Mouse (Mus musculus) intestine, embryonic 14.5 days (tissue): ENCODE measurements at regions not wholly inside any gene's neighbourhood (a gene's known extent, or its start where the extent isn't known, plus 50 kb on each side); places are given as distances from the start of the nearest gene placed in this dataset.
A peak's percentile ranks its signal among the peaks of the same experiment; 100 is the strongest.

Experiments used
- ATAC-seq: fragments of 200-750 bp; cut with Nextera tagmentation; replicated peaks from 2 replicates; pipeline ENCODE4 v1.8.0; 2017; ENCODE audit warnings: low read depth, moderate number of reproducible peaks, moderate TSS enrichment, moderate library complexity; ENCODE audit not compliant: low FRiP score, low TSS enrichment
- DNase-seq: peaks from one replicate; pipeline ENCODE4 v3.0.0-alpha.2; 2018; ENCODE audit warnings: low spot score
- H3K27ac ChIP-seq: fragments of 300-500 bp; sonication (generic); 2 replicates; pipeline ENCODE4 v1.5.1; 2014; ENCODE audit warnings: low read depth, mild to moderate bottlenecking, control low read depth
- H3K27me3 ChIP-seq: fragments of 300-500 bp; sonication (generic); replicated peaks from 2 replicates; pipeline ENCODE4 v1.6.1; 2014; ENCODE audit warnings: low read length, control low read depth; ENCODE audit not compliant: control insufficient read depth, insufficient read depth
- H3K36me3 ChIP-seq: fragments of 300-500 bp; sonication (generic); 2 replicates; pipeline ENCODE4 v1.6.1; 2014; ENCODE audit warnings: low read length, control low read depth; ENCODE audit not compliant: control insufficient read depth, insufficient read depth
- H3K4me1 ChIP-seq: fragments of 300-500 bp; sonication (generic); replicated peaks from 2 replicates; pipeline ENCODE4 v1.6.1; 2014; ENCODE audit warnings: low read length, control low read depth, mixed read lengths; ENCODE audit not compliant: control insufficient read depth, insufficient read depth
- H3K4me2 ChIP-seq: fragments of 300-500 bp; sonication (generic); 2 replicates; pipeline ENCODE4 v1.6.1; 2014; ENCODE audit warnings: low read length
- H3K4me3 ChIP-seq: fragments of 300-500 bp; sonication (generic); 2 replicates; pipeline ENCODE4 v1.5.1; 2014; ENCODE audit warnings: low read depth, low read length, control low read depth, mixed read lengths
- H3K9ac ChIP-seq: fragments of 300-500 bp; sonication (generic); 2 replicates; pipeline ENCODE4 v1.6.1; 2014; ENCODE audit warnings: mild to moderate bottlenecking, low read length
- H3K9me3 ChIP-seq: fragments of 300-500 bp; sonication (generic); 2 replicates; pipeline ENCODE4 v1.6.1; 2016; ENCODE audit warnings: low read length, control low read depth; ENCODE audit not compliant: control insufficient read depth
- WGBS: fragments of 180-500 bp; shearing (Covaris S2); extraction: QIAGEN DNeasy Blood & Tissue Kit; methylation state at CpG from one replicate; pipeline ENCODE4 v1.1.7; 2014; 5-methylcytosine and 5-hydroxymethylcytosine counted together

DNA sequence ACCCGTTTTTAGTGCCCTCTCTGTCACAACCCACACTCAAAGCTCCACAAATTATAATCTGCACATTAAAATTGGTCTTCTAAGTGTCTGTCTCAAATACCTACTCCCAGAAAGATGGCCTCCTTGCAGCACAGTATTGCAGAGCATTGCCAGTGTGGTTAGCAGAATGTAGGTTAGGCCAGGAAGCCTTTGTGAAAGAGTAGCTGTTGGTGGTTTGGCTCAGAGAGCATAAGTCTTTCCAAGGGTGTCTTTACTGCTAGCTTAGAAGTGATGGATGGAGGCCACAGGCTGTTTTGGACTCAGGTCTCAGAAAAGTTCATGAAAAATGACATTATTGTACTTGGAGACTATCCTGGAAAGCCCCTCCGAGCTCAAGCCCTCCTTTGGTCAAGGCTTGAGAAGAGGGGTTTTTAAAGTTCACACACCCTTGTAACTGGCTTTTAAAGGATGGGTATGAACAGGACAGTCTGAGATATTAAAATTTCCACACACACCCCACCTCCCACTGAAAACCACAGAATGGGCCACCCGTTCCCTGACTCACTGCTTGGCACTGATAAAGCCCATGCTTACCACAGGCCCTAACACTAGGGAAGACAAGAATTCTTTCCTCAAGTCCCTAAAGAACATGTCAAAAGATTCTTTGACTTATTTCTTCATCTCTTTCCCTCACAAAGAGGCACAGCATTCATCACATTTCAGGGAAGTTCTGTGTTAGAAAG lies 605.1 kb downstream of the Ets1 start:
- no peak overlapping the region for H3K4me2 ChIP-seq
- WGBS, result 69% methylated on average over 3 of the region's 3 CpGs
- H3K36me3 ChIP-seq, result no peaks in the 10 kb centered on the region
- no peak overlapping the region for H3K4me3 ChIP-seq
- no peaks in the 10 kb centered on the region for H3K4me1 ChIP-seq
- DNase-seq, result no peak
- no peaks in the 10 kb centered on the region for H3K9me3 ChIP-seq
- no peaks in the 10 kb centered on the region for H3K27me3 ChIP-seq
- no peak for ATAC-seq
- no peak overlapping the region for H3K9ac ChIP-seq
- H3K27ac ChIP-seq, result no peak overlapping the region

DNA sequence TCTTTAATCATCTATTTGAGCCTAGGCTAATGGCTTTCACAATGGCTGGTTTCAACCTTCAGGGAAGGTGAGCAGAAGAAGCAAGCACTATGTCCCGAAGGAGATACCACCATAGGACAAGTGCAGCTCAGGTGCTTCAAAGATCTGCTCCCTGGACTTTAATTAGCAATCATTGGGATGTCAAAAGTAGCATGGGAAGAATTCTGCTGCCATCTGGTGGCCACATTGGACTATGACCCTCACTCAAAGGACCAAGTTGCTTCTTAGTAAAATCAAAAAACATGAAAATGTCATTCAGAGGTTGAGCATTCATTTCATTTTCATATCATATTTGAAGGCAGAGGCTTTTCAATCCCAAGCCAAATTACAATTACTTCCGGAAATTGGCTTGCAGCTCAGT lies 610.9 kb downstream of the Ets1 start:
- ATAC-seq (no peak), DNase-seq (peak; percentile 80)
- WGBS, result 31% methylated on average over 2 of the region's 2 CpGs
- H3K4me2 ChIP-seq, result no peak overlapping the region
- no peak overlapping the region for H3K9ac ChIP-seq
- H3K9me3 ChIP-seq, result no peaks in the 10 kb centered on the region
- H3K27me3 ChIP-seq, result no peaks in the 10 kb centered on the region
- H3K4me3 ChIP-seq, result no peak overlapping the region
- no peaks in the 10 kb centered on the region for H3K4me1 ChIP-seq
- H3K27ac ChIP-seq, result no peak overlapping the region
- no peaks in the 10 kb centered on the region for H3K36me3 ChIP-seq

DNA sequence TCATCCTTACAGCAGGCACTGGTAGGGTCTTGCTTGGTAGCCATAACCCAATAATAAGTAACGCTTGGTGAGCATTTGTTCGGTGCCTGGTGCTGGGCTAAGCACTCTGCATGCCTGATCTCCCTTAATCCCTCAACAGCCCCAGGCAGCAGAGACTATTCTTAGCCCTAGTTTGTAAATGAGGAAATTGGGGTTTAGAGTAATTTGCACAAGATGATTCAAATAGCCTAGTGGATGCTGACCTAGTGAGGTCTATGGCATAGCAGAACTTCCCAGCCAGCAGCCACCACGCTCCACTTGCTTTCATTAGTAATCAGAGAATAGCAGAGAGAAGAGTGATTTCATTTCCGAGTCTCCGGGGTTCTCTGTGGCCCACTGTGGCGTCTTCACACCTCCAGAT lies 622.2 kb downstream of the Ets1 start:
- Histone ChIP-seq H3K36me3 (no peaks in the 10 kb centered on the region), H3K27ac (no peak overlapping the region), H3K9me3 (no peaks in the 10 kb centered on the region), H3K4me3 (no peak overlapping the region), H3K27me3 (no peaks in the 10 kb centered on the region), H3K4me2 (no peak overlapping the region), H3K9ac (no peak overlapping the region), H3K4me1 (no peaks in the 10 kb centered on the region)
- DNase-seq, result no peak
- ATAC-seq, result no peak
- 72% methylated on average over 6 of the region's 6 CpGs for whole genome bisulfite sequencing

DNA sequence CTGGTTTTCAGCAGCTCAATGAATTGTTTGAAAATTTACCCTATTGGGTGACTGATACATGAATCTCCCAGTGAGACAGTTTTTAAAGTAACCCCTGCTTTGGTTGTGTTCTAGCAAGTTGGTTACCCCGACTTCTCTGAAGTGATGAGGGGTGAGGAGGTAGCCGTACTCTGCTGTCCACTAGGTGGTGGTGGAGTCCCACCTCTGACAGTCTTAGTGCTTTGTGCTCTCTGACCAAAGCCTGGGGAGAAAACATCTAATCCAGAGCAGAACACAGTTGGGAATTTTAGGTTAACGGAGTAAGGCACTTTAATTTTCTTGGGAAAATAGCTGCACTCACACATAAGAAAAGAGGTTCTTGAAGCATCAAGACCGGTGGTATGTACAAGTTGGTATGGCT lies 624.1 kb downstream of the Ets1 start:
- H3K36me3 ChIP-seq, result no peaks in the 10 kb centered on the region
- DNase-seq (peak; percentile 67), ATAC-seq (peak; percentile 58; the same call in 1 of the 2 replicates)
- H3K4me1 ChIP-seq, result no peaks in the 10 kb centered on the region
- H3K9me3 ChIP-seq, result no peaks in the 10 kb centered on the region
- H3K9ac ChIP-seq, result no peak overlapping the region
- no peak overlapping the region for H3K4me2 ChIP-seq
- no peak overlapping the region for H3K4me3 ChIP-seq
- WGBS, result 28% methylated on average over 4 of the region's 4 CpGs
- no peaks in the 10 kb centered on the region for H3K27me3 ChIP-seq
- H3K27ac ChIP-seq, result no peak overlapping the region

DNA sequence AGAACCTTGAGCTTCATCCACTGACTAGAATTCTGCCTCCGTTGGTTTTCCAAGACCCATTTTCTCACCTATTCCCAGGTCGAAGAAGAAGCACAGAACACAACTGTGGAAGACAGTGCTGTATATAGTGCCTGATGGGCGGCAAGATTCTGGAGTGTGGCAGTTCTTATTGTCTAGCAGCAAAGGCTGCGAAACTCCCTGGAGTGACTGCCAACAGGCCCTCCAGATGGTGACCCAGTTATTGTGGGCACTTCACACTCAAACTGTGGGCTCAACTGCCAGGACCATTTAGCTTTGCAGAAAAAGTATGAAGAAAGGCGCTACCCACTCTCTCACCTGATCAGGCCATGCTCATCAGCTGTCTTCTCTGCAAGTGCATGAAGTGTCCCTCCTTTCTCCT lies 653.4 kb downstream of the Ets1 start:
- H3K4me2 ChIP-seq, result no peak overlapping the region
- 88% methylated on average over 5 of the region's 5 CpGs for WGBS
- H3K27ac ChIP-seq, result no peak overlapping the region
- H3K36me3 ChIP-seq, result no peaks in the 10 kb centered on the region
- ATAC-seq, result no peak
- no peaks in the 10 kb centered on the region for H3K27me3 ChIP-seq
- no peak for DNase-seq
- no peak overlapping the region for H3K4me3 ChIP-seq
- no peaks in the 10 kb centered on the region for H3K9me3 ChIP-seq
- H3K9ac ChIP-seq, result no peak overlapping the region
- no peaks in the 10 kb centered on the region for H3K4me1 ChIP-seq

DNA sequence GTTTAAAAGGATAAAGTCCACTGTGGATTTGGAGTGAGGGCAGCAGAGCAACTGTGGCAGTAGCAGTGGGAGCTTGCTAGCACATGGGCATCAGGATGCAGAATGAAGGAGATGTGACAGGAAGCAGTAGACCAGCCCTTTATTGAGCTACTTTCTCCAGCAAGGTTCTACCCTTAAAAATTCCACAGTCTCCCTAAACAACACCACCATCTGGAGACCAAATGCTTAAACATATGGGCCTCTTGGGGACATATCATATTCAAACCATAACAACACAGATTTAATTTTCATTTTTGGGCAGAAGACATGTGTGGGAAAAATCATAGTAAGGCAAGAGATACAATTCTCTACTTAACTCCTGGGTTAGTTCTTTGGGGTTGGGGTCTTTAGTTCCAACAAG lies 656.1 kb downstream of the Ets1 start:
- Histone ChIP-seq H3K27ac (no peak overlapping the region), H3K36me3 (no peaks in the 10 kb centered on the region), H3K4me2 (no peak overlapping the region), H3K27me3 (no peaks in the 10 kb centered on the region), H3K9ac (no peak overlapping the region), H3K9me3 (no peaks in the 10 kb centered on the region), H3K4me3 (no peak overlapping the region), H3K4me1 (no peaks in the 10 kb centered on the region)
- DNase-seq, result no peak
- no peak for ATAC-seq

DNA sequence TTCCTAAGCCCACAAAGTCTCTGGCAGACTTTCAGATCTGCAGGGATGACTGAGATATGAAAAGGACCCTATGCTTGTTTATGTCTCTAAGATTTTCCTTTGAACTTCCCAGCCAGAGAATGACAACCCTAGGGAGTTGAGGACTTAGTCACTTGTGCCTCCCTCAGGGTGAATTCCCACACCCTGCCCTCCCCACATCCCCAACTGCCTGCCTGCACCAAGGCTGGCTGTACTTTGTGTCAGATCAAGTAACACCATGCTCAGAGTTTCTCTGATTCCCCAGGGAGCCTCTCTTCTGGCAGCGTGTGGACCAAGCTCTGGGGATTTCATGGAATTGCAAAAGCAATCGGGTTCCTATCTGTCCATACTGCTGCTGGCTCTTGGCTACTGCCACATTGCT lies 659.9 kb downstream of the Ets1 start:
- WGBS, result 27% methylated on average over 2 of the region's 2 CpGs
- no peaks in the 10 kb centered on the region for H3K9me3 ChIP-seq
- no peak overlapping the region for H3K4me3 ChIP-seq

DNA sequence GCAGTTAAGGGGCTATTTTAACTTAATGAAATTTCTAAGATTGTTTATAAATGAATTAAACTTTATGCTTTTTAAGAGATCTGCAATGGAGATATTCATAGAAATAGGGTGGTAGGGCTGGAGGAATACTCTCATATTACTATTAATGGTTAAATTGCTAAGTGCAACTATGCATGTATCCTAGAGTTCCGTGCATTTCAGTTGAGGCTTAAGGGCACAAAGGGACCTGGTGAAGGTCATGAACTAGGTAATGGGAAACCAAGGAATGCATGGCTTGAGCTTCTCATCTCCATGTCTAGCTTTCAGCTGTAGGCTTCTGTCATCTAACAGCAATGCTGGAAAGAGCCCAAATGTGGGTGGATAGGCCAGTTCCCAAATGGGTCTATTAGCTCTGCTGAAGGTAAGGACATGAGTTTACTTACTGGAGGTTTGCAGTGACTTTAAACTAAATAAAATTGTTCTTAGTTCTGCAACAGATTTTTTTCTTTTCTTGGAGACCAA lies 683.6 kb downstream of the Ets1 start:
- Histone ChIP-seq H3K27ac (no peak overlapping the region), H3K27me3 (no peaks in the 10 kb centered on the region), H3K9me3 (no peaks in the 10 kb centered on the region), H3K36me3 (no peaks in the 10 kb centered on the region), H3K9ac (no peak overlapping the region), H3K4me3 (no peak overlapping the region), H3K4me1 (no peaks in the 10 kb centered on the region), H3K4me2 (no peak overlapping the region)
- ATAC-seq (no peak), DNase-seq (no peak)
- 91% methylated on average over 1 of the region's 1 CpGs for WGBS

More for the DNA sequence above, 659.9 kb downstream of the Ets1 start:
- Histone ChIP-seq H3K4me2 (no peak overlapping the region), H3K27ac (no peak overlapping the region), H3K36me3 (no peaks in the 10 kb centered on the region), H3K27me3 (no peaks in the 10 kb centered on the region), H3K9ac (no peak overlapping the region), H3K4me1 (no peaks in the 10 kb centered on the region)
- ATAC-seq (no peak), DNase-seq (no peak)

DNA sequence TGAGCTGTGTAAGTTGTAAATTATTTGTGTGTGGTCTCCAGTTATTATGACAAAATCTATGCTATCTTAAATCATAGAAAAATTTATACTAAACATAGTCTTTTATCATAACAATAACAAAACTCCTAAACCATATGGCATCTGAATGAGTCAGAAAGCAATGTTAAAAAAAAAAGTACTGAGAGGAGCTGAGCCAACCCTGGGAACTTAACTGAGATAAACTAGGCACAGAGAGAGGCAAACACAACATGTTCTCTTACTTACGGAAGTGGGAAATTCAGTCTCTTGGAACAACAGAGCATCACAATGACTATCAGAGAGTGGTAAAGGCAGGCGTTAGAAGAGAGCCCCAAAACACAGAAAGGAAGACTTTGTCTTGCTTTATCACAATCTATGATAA lies 691.7 kb downstream of the Ets1 start:
- H3K9ac ChIP-seq, result no peak overlapping the region
- ATAC-seq, result no peak
- H3K9me3 ChIP-seq, result no peaks in the 10 kb centered on the region
- H3K4me3 ChIP-seq, result no peak overlapping the region
- WGBS, result 62% methylated on average over 2 of the region's 2 CpGs
- H3K4me1 ChIP-seq, result no peaks in the 10 kb centered on the region
- no peaks in the 10 kb centered on the region for H3K36me3 ChIP-seq
- no peak for DNase-seq
- no peak overlapping the region for H3K27ac ChIP-seq
- H3K4me2 ChIP-seq, result no peak overlapping the region
- no peaks in the 10 kb centered on the region for H3K27me3 ChIP-seq
